Mouse (Mus musculus) thymus, adult 2 months (tissue): ENCODE data around the gene Synpo2.

Experiments
- CTCF ChIP-seq: fragments of 200-500 bp; IDR thresholded peaks from 2 replicates; pipeline ENCODE4 v1.5.1; 2012; ENCODE audit warnings: mild to moderate bottlenecking, control low read depth, low read length, moderate library complexity, borderline replicate concordance; ENCODE audit not compliant: control insufficient read depth, poor library complexity, insufficient read depth; ENCODE audit errors: extremely low read depth
- POLR2A ChIP-seq: fragments of 200-500 bp; IDR thresholded peaks from 2 replicates; pipeline ENCODE4 v1.6.1; 2012; ENCODE audit warnings: mild to moderate bottlenecking, low read length, control low read depth, moderate library complexity; ENCODE audit not compliant: control insufficient read depth, poor library complexity, insufficient read depth; ENCODE audit errors: extremely low read depth

- TF ChIP-seq CTCF = no peak
- no peak for TF ChIP-seq POLR2A
These were observed 69.5 kb downstream of the Synpo2 start for GRCm38 (mm10) chr3:123166450-123166849.
